Mouse (Mus musculus) bone marrow, adult 2 months (tissue): Measurements from ENCODE around the gene Tbx10. TPM values are rescaled to one million over a fixed set of nuclear protein-coding genes. Genes with fewer than 3 reads are reported as not detected.
A peak's percentile ranks its signal among the peaks of the same experiment; 100 is the strongest.

ENCODE experiments used
- H3K27ac ChIP-seq: fragments of 200-500 bp; 2 replicates; pipeline ENCODE4 v1.5.1; 2012; ENCODE audit warnings: low read depth, mild to moderate bottlenecking, control low read depth, inconsistent platforms, low read length; ENCODE audit not compliant: control insufficient read depth, poor library complexity, insufficient read depth
- H3K4me1 ChIP-seq: fragments of 200-500 bp; 2 replicates; pipeline ENCODE4 v1.6.1; 2011; ENCODE audit warnings: low read length; ENCODE audit not compliant: control insufficient read depth, insufficient read depth
- H3K4me3 ChIP-seq: fragments of 200-500 bp; replicated peaks from 2 replicates; pipeline ENCODE3; 2011; ENCODE audit warnings: mild to moderate bottlenecking, low read depth, low read length, control low read depth; ENCODE audit not compliant: control insufficient read depth
- CTCF ChIP-seq: fragments of 200-500 bp; IDR thresholded peaks from 2 replicates; pipeline ENCODE4 v1.5.1; 2011; ENCODE audit warnings: low read length, control low read depth; ENCODE audit not compliant: control insufficient read depth, insufficient read depth
- POLR2A ChIP-seq: fragments of 200-500 bp; IDR thresholded peaks from 2 replicates; pipeline ENCODE4 v1.6.1; 2011; ENCODE audit warnings: low read depth, mild to moderate bottlenecking, control low read depth, low read length, borderline replicate concordance; ENCODE audit not compliant: control insufficient read depth
- WGBS: fragments of 180-500 bp; shearing (Covaris S2); methylation state at CpG from one replicate; pipeline ENCODE4 v1.1.7; 2018; 5-methylcytosine and 5-hydroxymethylcytosine counted together
- polyA plus RNA-seq: library from polyadenylated mRNA; stranded (reverse); fragments of >200 nt; gene quantifications from 2 replicates; pipeline ENCODE4 v1.2.4, GENCODE M21; 2011; ENCODE audit warnings: low replicate concordance; ENCODE audit not compliant: missing spikeins, insufficient read depth, insufficient read length

Gene Tbx10
- polyA plus RNA-seq, 1 experiment: not detected

GRCm38 (mm10) chr19:4015635-4016034 is 23.1 kb downstream of the Tbx10 start:
- 58% methylated on average over 5 of the region's 5 CpGs for WGBS
- TF ChIP-seq POLR2A (no peak), CTCF (no peak)
- no peak overlapping the region for H3K4me3 ChIP-seq
- H3K27ac ChIP-seq: no peak overlapping the region
- peaks cover 4% of the 10 kb centered on the region for H3K4me1 ChIP-seq

- 84% methylated on average over 10 of the region's 10 CpGs for WGBS
- Histone ChIP-seq H3K4me3 (no peak overlapping the region), H3K4me1 (no peaks in the 10 kb centered on the region; the same call in 1 of the 2 replicates), H3K27ac (no peak overlapping the region)
- no peak for TF ChIP-seq CTCF
- TF ChIP-seq POLR2A: no peak
Measured at GRCm38 (mm10) chr19:4017921-4018587, 25.5 kb downstream of the Tbx10 start.

GRCm38 (mm10) chr19:4018743-4019583 is 26.4 kb downstream of the Tbx10 start:
- H3K4me3 ChIP-seq: no peak overlapping the region
- TF ChIP-seq POLR2A: no peak
- peak; percentile 72 for TF ChIP-seq CTCF
- 18% methylated on average over 18 of the region's 18 CpGs for WGBS
- H3K27ac ChIP-seq: no peak overlapping the region
- H3K4me1 ChIP-seq: no peaks in the 10 kb centered on the region; the same call in 1 of the 2 replicates

GRCm38 (mm10) chr19:4023185-4023584 is 30.6 kb downstream of the Tbx10 start:
- TF ChIP-seq POLR2A: no peak
- no peak for TF ChIP-seq CTCF
- H3K4me1 ChIP-seq: no peaks in the 10 kb centered on the region; the same call in 1 of the 2 replicates
- H3K4me3 ChIP-seq: no peak overlapping the region
- no peak overlapping the region for H3K27ac ChIP-seq
- 75% methylated on average over 7 of the region's 7 CpGs for WGBS

GRCm38 (mm10) chr19:4027576-4027975 is 35.0 kb downstream of the Tbx10 start:
- Histone ChIP-seq H3K4me1 (no peaks in the 10 kb centered on the region), H3K4me3 (no peak overlapping the region), H3K27ac (no peak overlapping the region)
- TF ChIP-seq POLR2A (no peak), CTCF (no peak)

- H3K27ac ChIP-seq: no peak overlapping the region
- 79% methylated on average over 7 of the region's 7 CpGs for WGBS
- TF ChIP-seq CTCF (no peak), POLR2A (no peak)
- no peak overlapping the region for H3K4me3 ChIP-seq
- H3K4me1 ChIP-seq: no peaks in the 10 kb centered on the region; the same call in 1 of the 2 replicates
Measured at GRCm38 (mm10) chr19:4032668-4033067, 40.1 kb downstream of the Tbx10 start.

- no peak overlapping the region for H3K4me3 ChIP-seq
- 74% methylated on average over 3 of the region's 3 CpGs for WGBS
- no peak overlapping the region for H3K27ac ChIP-seq
- H3K4me1 ChIP-seq: no peaks in the 10 kb centered on the region; the same call in 1 of the 2 replicates
- TF ChIP-seq CTCF: no peak
- no peak for TF ChIP-seq POLR2A
Measured at GRCm38 (mm10) chr19:4033298-4033697, 40.7 kb downstream of the Tbx10 start.

GRCm38 (mm10) chr19:4033742-4034141 is 41.2 kb downstream of the Tbx10 start:
- TF ChIP-seq CTCF: no peak
- no peak for TF ChIP-seq POLR2A
- no peaks in the 10 kb centered on the region; the same call in 1 of the 2 replicates for H3K4me1 ChIP-seq
- H3K4me3 ChIP-seq: no peak overlapping the region
- no peak overlapping the region for H3K27ac ChIP-seq
- WGBS: 81% methylated on average over 5 of the region's 5 CpGs
